Mouse (Mus musculus) small intestine, adult 2 months (tissue): ENCODE data around the gene Naa11. TPM values are rescaled to one million over a fixed set of nuclear protein-coding genes. Genes with fewer than 3 reads are reported as not detected.

Source experiments
- H3K27ac ChIP-seq: fragments of 200-500 bp; 2 replicates; pipeline ENCODE4 v1.5.1; 2012; ENCODE audit warnings: low read depth, low read length, control low read depth, inconsistent platforms; ENCODE audit not compliant: insufficient read depth
- H3K27me3 ChIP-seq: fragments of 200-500 bp; 2 replicates; pipeline ENCODE4 v1.6.1; 2012; ENCODE audit warnings: mild to moderate bottlenecking, moderate library complexity, low read length, inconsistent platforms; ENCODE audit not compliant: control insufficient read depth, insufficient read depth
- H3K36me3 ChIP-seq: fragments of 200-500 bp; 2 replicates; pipeline ENCODE4 v1.6.1; 2012; ENCODE audit warnings: mild to moderate bottlenecking, low read length, control low read depth, inconsistent platforms; ENCODE audit not compliant: control insufficient read depth, insufficient read depth
- H3K4me1 ChIP-seq: fragments of 200-500 bp; 2 replicates; pipeline ENCODE4 v1.6.1; 2012; ENCODE audit warnings: low read length, inconsistent platforms, mixed read lengths; ENCODE audit not compliant: control insufficient read depth, insufficient read depth, insufficient read length
- H3K4me3 ChIP-seq: fragments of 200-500 bp; 2 replicates; pipeline ENCODE4 v1.5.1; 2012; ENCODE audit warnings: low read depth, mild to moderate bottlenecking, control low read depth, inconsistent platforms, low read length, moderate library complexity
- CTCF ChIP-seq: fragments of 200-500 bp; IDR thresholded peaks from 2 replicates; pipeline ENCODE4 v1.5.1; 2012; ENCODE audit warnings: low read depth, mild to moderate bottlenecking, control low read depth, inconsistent platforms, low read length, moderate library complexity, mixed read lengths; ENCODE audit not compliant: insufficient replicate concordance, insufficient read length; ENCODE audit errors: extremely low read depth
- POLR2A ChIP-seq: fragments of 200-500 bp; IDR thresholded peaks from 2 replicates; pipeline ENCODE4 v1.6.1; 2012; ENCODE audit warnings: low read depth, mild to moderate bottlenecking, control low read depth, inconsistent platforms, low read length, moderate library complexity
- WGBS: fragments of 180-500 bp; shearing (Covaris S2); methylation state at CpG from one replicate; pipeline ENCODE4 v1.1.7; 2018; 5-methylcytosine and 5-hydroxymethylcytosine counted together
- polyA plus RNA-seq: library from polyadenylated mRNA; depleted of rRNA; stranded (reverse); fragments of >200 nt; gene quantifications from 2 replicates; pipeline ENCODE4 v1.2.3, GENCODE M21; 2012; rRNA removed

The Naa11 gene
- not detected in 2 replicates for polyA plus RNA-seq

DNA sequence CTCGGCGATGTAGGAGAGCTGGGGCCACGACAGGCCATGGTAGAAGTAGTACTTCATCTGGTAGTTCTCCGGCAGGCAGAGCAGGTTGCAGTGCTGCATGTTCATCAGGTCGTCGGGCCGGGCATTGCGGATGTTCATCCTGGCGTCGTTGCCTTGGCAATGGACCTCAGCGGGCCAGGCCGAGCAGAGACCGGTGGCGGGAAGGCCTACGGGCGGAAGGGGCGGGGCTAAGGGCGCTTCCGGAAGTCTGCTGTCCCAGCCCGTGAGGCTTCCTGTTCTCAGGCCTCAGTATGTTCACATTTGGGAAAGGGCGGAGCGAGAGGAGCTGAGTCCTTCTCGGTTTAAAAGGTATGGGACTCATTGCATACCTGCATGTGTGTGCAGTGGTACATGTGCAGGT is at the start of gene Naa11:
TSS of gene Naa11 (minus strand) at position 220 of the 400 bp plus-strand sequence.
- WGBS = 93% methylated on average over 23 of the region's 23 CpGs
- no peak within 1 kb of the TSS for H3K27ac ChIP-seq
- no peaks in the 10 kb centered on the region for H3K36me3 ChIP-seq

DNA sequence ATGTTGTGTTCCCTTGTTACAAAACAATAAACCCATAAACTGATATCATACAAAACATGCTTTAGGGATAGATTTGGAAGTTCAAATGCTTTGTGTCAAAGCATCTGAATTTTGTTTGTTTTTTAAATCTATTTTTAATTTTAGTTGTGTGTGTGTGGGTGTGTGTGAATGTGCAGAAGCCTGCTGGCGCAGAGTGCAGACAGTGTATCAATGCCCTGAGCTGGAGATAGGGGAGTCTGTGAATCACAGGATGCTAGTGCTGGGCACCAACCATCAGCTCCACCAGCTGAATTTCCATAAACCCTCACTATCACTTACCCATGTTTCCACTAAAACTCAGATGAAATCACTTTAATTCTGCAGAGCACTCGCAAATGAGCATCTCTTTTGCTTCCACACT is 40.3 kb upstream of the Naa11 start:
- Histone ChIP-seq H3K27me3 (no peaks in the 10 kb centered on the region), H3K36me3 (no peaks in the 10 kb centered on the region), H3K4me3 (no peak overlapping the region), H3K27ac (no peak overlapping the region), H3K4me1 (no peaks in the 10 kb centered on the region)
- 89% methylated on average over 2 of the region's 2 CpGs for WGBS
- TF ChIP-seq POLR2A (no peak), CTCF (no peak)

More for the DNA sequence above, at the start of gene Naa11:
- H3K27me3 ChIP-seq = no peaks in the 10 kb centered on the region
- no peak for TF ChIP-seq CTCF
- TF ChIP-seq POLR2A = no peak
- no peak within 1 kb of the TSS for H3K4me3 ChIP-seq
- no peaks in the 10 kb centered on the region for H3K4me1 ChIP-seq

DNA sequence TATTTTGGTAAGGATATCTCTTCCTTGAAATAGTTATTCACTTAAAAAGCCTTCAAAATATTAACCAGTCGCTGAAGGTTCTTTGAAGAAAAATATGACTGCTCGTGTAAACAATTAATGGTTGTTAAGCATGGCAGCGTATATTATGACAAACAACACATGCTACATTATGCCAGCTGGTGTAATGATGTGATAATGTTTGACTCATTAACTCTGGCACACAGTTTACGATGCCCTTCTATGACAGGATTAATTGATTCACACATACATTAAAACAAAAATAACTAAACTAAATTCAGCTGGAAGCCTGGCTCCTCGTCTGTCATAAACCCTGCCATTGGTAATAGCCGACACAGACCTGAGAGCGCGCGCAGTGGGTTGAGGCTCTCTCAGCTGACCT is 37.8 kb upstream of the Naa11 start:
- Histone ChIP-seq H3K4me1 (no peaks in the 10 kb centered on the region), H3K4me3 (no peak overlapping the region), H3K36me3 (no peaks in the 10 kb centered on the region), H3K27ac (no peak overlapping the region), H3K27me3 (no peaks in the 10 kb centered on the region)
- WGBS = 83% methylated on average over 9 of the region's 9 CpGs
- no peak for TF ChIP-seq POLR2A
- TF ChIP-seq CTCF = no peak

DNA sequence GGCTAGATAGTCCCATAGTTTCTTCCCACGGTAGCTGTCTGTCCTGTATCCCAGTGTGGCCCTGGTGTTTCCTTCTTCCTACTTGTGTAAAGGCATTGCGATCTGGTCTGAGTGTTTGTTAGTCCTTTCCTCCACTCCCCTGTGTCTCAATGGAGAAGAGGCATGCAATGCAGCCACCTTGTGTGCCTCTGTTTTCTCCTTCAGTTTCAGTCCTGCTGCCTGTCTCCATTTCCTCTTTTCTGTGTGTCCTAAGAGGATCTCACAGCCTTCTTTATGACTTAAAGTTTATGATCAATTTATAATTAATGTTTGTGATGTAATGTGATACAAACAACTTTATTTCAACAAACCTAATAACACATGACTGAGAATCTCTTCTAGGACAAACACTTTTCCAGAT is 29.5 kb upstream of the Naa11 start:
- H3K36me3 ChIP-seq = no peaks in the 10 kb centered on the region
- no peak for TF ChIP-seq CTCF
- no peak for TF ChIP-seq POLR2A
- WGBS = 86% methylated on average over 2 of the region's 2 CpGs
- no peak overlapping the region for H3K4me3 ChIP-seq
- H3K27ac ChIP-seq = no peak overlapping the region
- no peaks in the 10 kb centered on the region for H3K27me3 ChIP-seq
- no peaks in the 10 kb centered on the region for H3K4me1 ChIP-seq

DNA sequence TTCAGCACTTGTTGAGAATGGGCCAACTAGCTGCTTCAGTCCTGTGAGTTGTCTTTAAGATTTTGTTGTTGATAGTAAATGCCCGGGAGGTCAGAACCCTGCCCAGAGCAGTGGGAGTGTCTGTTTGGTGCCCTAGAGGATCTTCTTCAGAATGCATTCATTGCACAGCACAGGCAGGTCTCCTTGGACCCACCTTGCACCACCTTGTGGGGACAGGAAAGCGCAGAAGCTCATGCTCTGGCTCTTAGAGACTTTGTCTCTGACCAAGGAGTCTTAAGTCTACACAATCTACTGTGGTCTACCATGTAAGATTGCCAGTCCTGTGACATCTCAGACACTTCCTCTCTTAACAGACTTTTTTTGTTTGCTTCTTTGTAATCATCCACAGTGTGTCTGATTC is 25.0 kb upstream of the Naa11 start:
- TF ChIP-seq POLR2A (no peak), CTCF (no peak)
- Histone ChIP-seq H3K4me1 (no peaks in the 10 kb centered on the region), H3K36me3 (no peaks in the 10 kb centered on the region), H3K27me3 (no peaks in the 10 kb centered on the region), H3K4me3 (no peak overlapping the region), H3K27ac (no peak overlapping the region)
- 55% methylated on average over 2 of the region's 2 CpGs for WGBS

DNA sequence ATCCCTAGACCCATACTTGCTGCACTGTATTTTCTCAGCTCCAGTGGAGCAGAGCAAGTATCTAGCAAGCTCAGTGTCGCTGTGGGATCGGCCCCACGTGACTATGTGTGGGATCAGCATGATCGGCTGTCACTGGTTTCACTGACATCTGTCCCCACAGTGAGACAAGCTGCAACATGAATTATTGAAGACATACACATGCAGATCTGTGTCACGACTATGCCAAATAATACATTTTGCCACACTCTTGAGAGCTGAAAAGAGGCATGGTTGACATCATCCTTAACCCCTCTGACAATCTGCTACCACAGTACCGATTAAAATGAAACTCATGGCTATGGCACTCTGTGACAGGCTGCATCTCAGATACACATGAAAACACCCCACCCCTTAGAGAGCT is 23.7 kb upstream of the Naa11 start:
- Histone ChIP-seq H3K27me3 (no peaks in the 10 kb centered on the region), H3K4me1 (no peaks in the 10 kb centered on the region), H3K4me3 (no peak overlapping the region), H3K36me3 (no peaks in the 10 kb centered on the region), H3K27ac (no peak overlapping the region)
- 83% methylated on average over 6 of the region's 6 CpGs for WGBS
- TF ChIP-seq POLR2A (no peak), CTCF (no peak)

DNA sequence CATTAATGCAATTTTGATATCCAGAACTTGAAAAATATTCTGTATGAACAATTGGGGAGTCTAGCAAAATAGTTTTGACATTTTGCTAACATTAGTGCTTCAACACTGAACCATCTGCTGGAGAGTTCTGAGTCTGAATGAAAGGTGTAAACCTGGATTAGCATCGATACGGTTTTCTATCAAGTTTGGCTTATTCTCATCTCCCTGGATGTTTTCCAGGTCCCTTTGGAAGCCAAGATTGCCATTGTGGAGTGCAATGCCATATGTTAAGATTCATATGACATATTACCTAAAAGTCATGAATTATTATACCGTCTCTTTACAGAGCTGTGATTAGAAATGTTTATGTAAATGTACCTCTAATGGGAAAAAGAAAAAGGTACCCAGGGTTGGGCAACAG is 21.5 kb upstream of the Naa11 start:
- no peak overlapping the region for H3K27ac ChIP-seq
- WGBS = 84% methylated on average over 3 of the region's 3 CpGs
- no peaks in the 10 kb centered on the region for H3K27me3 ChIP-seq
- TF ChIP-seq POLR2A (no peak), CTCF (no peak)
- H3K4me1 ChIP-seq = no peaks in the 10 kb centered on the region
- no peak overlapping the region for H3K4me3 ChIP-seq
- H3K36me3 ChIP-seq = no peaks in the 10 kb centered on the region

DNA sequence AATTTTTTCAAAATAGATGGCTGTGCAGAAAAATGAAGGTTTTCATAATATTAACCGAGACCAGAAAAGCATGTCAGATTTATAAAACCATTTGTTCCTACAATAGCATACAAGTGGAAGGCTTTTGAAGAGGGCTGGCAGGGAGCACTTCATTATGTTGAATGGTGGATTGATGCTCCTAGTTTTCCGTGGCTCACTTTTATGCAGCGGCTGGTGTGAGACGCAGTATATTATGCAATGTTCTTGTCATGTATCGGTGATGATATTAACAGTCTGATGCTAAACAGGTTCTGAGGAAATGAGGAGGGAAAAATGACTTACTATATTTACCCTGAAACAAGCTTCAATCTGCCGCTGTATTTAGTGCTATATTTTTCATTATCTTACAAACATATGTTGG is 18.0 kb upstream of the Naa11 start:
- Histone ChIP-seq H3K36me3 (no peaks in the 10 kb centered on the region), H3K4me1 (no peaks in the 10 kb centered on the region), H3K27ac (no peak overlapping the region), H3K4me3 (no peak overlapping the region), H3K27me3 (no peaks in the 10 kb centered on the region)
- WGBS = 84% methylated on average over 6 of the region's 6 CpGs
- TF ChIP-seq POLR2A (no peak), CTCF (no peak)
